Mouse (Mus musculus) embryonic fibroblast, embryonic 13.5 days (primary cell): ENCODE measurements around the gene Gm20388.

ENCODE experiments used
- CTCF ChIP-seq: IDR thresholded peaks from 2 replicates; pipeline ENCODE4 v1.5.1; 2011; ENCODE audit warnings: mild to moderate bottlenecking, control low read depth, low read length, moderate library complexity, borderline replicate concordance; ENCODE audit not compliant: insufficient read depth
- POLR2A ChIP-seq: IDR thresholded peaks from 2 replicates; pipeline ENCODE4 v1.6.1; 2011; ENCODE audit warnings: low read depth, mild to moderate bottlenecking, control low read depth, low read length, moderate library complexity

DNA sequence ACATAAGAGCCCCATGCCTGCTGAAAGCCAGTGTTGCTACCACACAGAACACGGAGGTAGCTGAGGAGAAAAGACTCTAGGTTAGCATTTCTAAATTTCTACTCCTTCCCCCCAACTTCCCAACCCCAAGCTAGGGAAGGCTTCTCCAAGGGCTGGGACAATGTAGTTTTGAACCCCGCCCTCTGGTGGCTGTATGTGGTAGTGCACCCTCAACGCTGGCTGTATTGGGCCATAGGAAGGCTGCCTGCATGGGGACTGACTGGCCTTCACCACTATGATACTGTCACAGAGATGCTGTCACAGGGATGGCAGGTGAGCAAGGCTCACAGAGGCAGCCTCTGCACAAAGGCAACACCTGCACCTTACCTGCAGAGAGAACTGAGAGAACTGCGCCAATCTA, 161.0 kb downstream of the Gm20388 start:
- no peak for TF ChIP-seq POLR2A
- TF ChIP-seq CTCF, result peak; percentile 75; the same call in 1 of the 2 replicates
